Mouse (Mus musculus) cerebellum, adult 2 months (tissue): ENCODE results near the gene Letm1.

Experiments used
- CTCF ChIP-seq: fragments of 200-500 bp; IDR thresholded peaks from 2 replicates; pipeline ENCODE4 v1.5.1; 2011; ENCODE audit warnings: low read depth, mild to moderate bottlenecking, control low read depth, low read length, moderate library complexity, borderline replicate concordance; ENCODE audit not compliant: insufficient read depth
- POLR2A ChIP-seq: fragments of 200-500 bp; IDR thresholded peaks from 2 replicates; pipeline ENCODE4 v1.6.1; 2011; ENCODE audit warnings: low read length, control low read depth, borderline replicate concordance; ENCODE audit not compliant: insufficient read depth

DNA sequence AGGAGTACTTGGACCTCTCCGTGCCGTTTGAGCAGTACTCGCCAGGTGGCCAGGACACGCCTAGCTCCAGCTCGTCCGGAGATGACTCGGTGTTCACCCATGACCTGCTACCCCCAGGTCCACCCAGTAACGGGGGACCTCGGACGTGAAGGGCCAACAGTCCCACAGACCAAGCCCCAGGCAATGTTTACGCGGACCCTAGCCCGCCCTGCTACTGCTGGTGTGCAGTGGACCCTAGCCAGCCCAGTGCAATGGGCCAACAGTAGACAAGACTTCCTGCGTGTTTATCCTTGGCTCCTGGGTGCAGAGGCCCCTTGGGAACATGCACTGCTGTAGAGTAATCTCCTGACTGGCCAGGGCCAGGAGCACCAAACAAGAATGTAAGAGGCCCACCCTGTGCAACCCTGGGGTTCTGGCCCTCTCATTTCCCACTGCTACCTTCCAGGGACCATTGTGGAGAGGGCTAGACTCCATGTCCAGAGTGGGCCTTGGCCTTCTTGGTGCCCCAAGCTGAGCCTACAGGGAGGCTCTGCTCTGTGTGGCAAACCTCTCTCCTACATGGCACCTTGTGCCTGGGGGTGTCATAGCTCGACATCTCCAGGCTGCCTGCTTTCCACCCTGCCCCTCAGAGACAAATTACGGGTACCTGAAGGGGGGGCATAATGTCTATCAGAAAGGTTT, 47.1 kb downstream of the Letm1 start:
- TF ChIP-seq CTCF, result no peak
- no peak for TF ChIP-seq POLR2A
